Mouse (Mus musculus) B cell, adult 67 days (primary cell): ENCODE results near the gene Hoxa6. TPM values are rescaled to one million over a fixed set of nuclear protein-coding genes. Genes with fewer than 3 reads are reported as not detected.

Experiments
- total RNA-seq, 2 experiments: library from RNA; stranded (reverse); gene quantifications; 4 replicates each; pipeline ENCODE4 v1.2.4; 2023

Hoxa6 gene
- total RNA-seq = not detected

GRCm38 (mm10) chr6:52208072-52208867, at the start of gene Hoxa6:
TSS of gene Hoxa6 (minus strand) at chr6:52208722.

GRCm38 (mm10) chr6:52245757-52246142, 37.2 kb upstream of the Hoxa6 start, which contains the start of gene Hoxa11:
TSS of gene Hoxa11 (minus strand) at chr6:52245810.

DNA sequence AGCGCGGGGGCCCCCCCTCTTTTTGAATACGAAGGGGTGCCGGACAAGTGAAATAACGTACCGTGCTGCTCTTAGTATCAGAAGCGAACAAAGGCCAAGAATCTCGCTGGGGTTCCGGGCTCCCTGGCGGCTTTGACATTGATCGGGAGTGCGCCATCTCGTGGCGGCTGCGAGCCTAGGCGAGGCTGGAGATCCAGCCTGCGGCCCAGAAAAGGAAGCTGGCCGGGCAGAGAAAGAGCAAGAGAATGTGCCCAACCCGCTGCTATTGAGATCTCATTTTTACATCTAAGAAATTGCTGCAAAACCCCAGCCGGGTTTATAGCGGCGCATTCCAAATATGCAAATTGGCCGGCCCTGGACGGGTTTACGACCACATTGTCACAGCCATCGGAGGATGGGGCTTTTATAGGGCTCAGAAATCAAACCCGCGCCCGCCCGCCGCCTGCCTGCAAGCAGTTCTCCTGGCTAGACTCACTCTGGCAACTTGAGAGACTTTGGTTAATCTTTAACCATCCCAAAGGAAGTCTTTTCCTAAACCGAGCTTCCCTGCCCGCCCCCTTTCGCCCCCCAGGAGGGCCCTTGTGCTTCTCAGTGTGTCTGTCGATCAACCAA, 32.0 kb upstream of the Hoxa6 start, which contains the start of gene Hoxa10:
Hoxa10 (minus strand) TSS at position 466 of the 612 bp plus-strand sequence.

GRCm38 (mm10) chr6:52230516-52231165, 22.1 kb upstream of the Hoxa6 start, which contains the start of gene Hoxa9:
TSS of gene Hoxa9 (minus strand) at chr6:52231089.

DNA sequence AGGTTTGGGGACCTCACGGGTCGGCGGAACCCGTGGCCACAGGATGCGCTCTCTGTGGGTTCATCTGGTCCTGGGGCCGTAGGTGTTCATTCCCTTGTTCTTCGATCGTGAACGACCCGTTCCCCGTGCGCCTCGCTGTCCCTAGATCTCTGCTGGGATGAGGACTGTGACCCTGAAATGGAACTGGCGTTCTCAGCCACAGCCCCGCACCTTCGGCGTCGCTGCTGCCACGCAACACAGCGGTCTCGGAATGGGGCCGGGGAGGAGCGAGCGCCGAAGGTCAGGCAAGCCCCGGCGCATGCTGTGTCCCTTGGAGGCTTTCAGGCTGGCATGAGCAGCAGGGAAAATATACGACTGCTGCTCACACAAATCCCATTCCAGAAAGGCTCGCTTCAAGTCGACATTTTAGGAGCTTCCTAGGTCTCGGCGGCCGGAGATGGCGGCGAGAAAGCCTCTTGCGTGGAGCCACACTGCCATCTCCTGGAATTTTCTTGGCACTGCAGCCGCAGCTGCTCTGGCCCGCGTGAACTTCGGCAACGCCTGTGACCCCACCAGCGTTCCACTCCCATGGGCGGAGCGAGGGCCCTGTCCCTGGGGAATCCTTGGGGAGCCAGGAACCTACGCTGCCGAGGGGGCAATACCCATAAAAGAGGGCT, 12.9 kb upstream of the Hoxa6 start, which contains the start of gene Hoxa7:
Hoxa7 (minus strand) TSS at position 518 of the 656 bp plus-strand sequence.

DNA sequence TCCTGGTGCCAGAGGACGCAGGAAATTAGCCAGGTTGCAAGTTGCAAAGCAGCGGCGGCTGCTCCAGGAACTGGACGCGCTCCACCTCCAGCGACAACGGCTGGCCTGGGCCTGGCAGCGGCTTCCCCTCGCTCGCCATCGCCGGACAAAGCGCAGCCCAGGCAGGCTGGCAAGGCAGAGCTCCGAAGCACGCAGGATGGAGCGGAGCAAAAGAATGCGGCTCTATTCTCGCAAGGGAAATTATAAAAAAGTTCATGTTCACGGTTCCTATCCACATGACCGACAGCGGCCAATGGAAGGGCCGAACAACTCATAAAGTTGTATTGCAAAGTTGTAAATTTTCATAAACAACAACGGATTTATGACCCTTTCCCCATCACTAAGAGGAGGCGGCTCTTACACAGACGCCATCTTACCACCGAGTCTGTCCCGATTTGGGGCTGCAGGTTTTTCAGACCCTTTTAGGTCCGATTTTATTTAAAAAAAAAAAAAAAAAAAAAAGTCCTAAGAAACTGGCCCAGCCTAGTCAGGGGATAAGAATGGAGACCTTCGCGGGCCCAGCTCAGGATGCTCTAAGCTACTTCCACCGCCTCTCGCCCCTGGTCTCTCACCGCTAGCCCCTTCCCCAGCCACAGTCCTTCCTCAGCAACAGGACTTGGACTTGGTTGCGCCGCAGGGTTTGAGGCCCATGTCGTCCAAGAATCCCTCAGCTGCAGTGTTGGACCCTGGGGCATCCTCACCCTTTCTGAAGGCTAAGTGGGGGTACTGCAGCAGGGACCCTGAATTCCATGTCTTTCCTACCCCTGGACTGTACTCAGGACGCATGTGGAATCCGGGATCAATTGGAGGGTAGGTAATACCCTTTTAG, 4.8 kb upstream of the Hoxa6 start, which contains the start of the genes Hoxa3 and Gm28308:
Hoxa3 (minus strand) TSS at position 218 of the 868 bp plus-strand sequence.
Gm28308 (minus strand) TSS at position 221 of the 868 bp plus-strand sequence.

GRCm38 (mm10) chr6:52204050-52204752, 4.3 kb downstream of the Hoxa6 start, which contains the start of gene Hoxa5:
TSS of gene Hoxa5 (minus strand) at chr6:52204587.

DNA sequence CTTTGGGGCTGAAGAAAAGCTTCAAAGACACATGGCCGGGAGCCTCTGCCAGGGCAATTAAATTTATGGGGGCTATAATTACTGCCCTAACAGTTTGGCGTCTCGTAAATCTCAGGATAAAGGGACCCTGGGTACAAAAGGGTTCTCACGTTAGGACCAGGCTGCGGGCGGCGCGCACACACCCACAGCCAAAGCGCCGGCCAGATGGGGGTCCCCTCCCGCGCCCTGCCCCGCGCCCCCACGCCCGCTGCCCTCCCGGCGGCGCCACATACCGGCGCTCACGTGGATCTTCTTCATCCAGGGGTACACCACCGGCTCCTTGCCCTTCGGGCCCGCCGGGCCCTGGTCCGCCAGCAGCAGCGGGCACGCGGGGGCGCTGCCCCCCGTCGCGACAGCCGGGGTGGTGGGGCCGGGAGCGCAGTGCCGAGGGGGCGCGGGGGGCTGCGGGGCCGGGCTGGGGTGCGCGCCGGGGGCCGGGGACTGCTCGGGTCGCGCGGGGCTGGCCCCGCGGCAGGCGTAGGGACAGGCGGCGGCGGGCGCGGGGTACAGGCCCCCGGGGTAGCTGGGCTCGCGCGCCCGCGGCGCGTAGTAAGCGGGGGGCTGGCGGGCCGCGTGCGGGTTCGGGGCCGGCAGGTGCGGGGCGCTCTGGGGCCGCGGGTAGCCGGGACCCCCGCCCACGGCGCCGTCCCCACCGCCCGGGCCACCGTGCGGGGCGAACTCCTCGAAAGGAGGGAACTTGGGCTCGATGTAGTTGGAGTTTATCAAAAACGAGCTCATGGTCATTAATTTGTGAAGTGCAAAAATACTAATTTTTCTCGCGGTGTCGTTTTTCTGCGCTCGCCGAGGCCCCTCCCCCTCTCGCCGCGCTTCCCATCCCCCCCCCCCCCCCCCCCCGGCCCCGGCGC, 17.4 kb downstream of the Hoxa6 start, which contains the start of gene Hoxa4:
Hoxa4 (minus strand) TSS at position 848 of the 905 bp plus-strand sequence.

GRCm38 (mm10) chr6:52177061-52177735, 31.3 kb downstream of the Hoxa6 start, which contains the start of gene 5730596B20Rik:
TSS of gene 5730596B20Rik (plus strand) at chr6:52177498.

DNA sequence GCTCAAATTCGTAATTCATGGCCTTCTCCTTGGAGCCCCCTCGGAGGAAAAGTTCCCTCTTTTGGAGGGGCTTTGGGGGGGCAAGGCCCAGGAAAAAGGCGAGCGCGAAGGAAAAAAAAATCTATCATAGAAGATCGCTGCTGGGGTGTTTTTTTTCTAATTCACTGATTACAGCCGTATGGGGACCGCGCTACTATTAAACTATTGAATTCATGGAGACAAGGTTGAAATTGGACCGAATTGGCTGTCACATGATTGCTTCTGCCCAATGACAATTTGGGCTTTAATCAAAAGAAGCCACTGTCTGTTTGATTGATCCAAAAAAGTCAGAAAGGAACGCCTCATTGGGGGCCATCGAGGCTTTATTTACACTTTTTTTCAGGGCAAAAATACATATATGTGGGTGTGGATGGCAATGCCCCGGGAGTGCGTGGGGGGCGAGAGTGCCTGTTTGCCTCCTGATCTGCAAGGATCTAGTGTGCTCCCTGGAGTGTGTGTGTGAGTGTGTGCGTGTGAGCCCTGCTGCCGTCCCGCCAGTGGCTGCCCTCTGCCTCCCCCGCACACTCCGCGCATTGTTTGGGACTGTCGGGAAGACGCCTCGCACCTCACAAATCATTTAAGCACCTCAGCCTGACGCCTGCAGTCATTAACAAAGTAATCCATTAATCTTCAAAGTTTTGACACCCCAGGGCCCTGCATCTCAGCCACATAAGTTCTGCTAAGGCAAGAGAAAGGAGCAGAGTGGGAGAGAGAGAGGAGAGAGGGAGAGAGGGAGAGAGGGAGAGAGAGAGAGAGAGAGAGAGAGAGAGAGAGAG, 43.7 kb downstream of the Hoxa6 start, which contains the start of gene Hoxa2:
Hoxa2 (minus strand) TSS at position 206 of the 815 bp plus-strand sequence.

DNA sequence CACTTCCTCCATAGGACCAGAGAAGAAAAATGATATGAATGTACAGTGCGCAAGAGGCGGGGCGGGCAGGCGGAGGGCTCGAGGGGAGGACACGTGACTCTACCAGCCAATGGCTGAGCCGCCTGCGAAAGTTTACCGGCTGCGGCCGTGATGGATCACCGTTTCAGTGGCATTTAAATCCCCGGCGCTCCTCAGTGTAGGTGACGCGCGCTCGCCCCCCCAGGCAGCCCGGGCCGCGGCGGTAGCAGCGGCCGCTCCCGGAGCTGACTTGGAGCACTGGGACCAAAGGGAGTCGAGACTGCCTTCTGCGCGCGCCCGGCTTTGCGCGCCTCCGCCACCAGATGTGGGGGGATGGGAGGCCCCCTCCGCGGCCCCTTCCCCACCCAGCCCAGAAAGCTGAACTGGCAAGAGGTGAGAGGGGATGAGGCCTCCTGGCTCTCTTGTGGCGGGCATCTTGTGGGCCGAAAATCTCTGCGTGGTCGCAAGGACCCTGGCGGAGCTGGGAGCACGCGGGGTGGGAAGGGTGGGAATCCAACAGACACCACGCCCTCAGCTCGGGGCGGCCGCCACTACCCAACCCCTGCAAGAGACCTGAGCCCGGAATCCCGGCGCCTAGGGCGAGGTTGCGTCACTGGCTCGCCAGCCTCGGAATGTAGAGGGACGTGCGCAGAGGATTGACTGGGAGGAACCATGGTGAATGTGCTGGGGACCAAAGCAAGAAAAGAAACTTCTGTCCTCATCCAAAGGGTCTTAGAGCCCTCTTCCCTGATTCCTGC, 50.1 kb downstream of the Hoxa6 start, which contains the start of gene Hoxa1:
Hoxa1 (minus strand) TSS at position 42 of the 776 bp plus-strand sequence.

Other genes starting within 250 kb of the Hoxa6 start
- 10 to 100 TPM; 48.5 to 50.5 TPM for gene Skap2, start 196.2 kb downstream of the Hoxa6 start, total RNA-seq
- not detected for gene Hoxa1, start 50.4 kb downstream of the Hoxa6 start, total RNA-seq
- gene Hoxa2, start 43.9 kb downstream of the Hoxa6 start, total RNA-seq = not detected
- gene 5730596B20Rik, start 31.2 kb downstream of the Hoxa6 start, total RNA-seq = not detected
- not detected for gene Hoxa4, start 17.0 kb downstream of the Hoxa6 start, total RNA-seq
- not detected for gene Hoxa5, start 4.1 kb downstream of the Hoxa6 start, total RNA-seq
- gene Hoxa3, start 4.6 kb upstream of the Hoxa6 start, total RNA-seq = not detected
- gene Gm28308, start 4.6 kb upstream of the Hoxa6 start, total RNA-seq = not detected
- under 1 TPM in 1 of 2 experiments, not detected in 1; 0.30 TPM for gene Hoxa7, start 13.1 kb upstream of the Hoxa6 start, total RNA-seq
- gene Hoxa9, start 22.4 kb upstream of the Hoxa6 start, total RNA-seq = not detected
- not detected for gene Hoxa10, start 32.1 kb upstream of the Hoxa6 start, total RNA-seq
- gene Hoxa11, start 37.1 kb upstream of the Hoxa6 start, total RNA-seq = not detected
- gene Hoxa13, start 52.2 kb upstream of the Hoxa6 start, total RNA-seq = not detected
- gene Evx1, start 104.8 kb upstream of the Hoxa6 start, total RNA-seq = not detected